Mouse (Mus musculus): ENCODE measurements around the gene Zfand2a. TPM values are rescaled to one million over a fixed set of nuclear protein-coding genes. Genes with fewer than 3 reads are reported as not detected.

Gene Zfand2a
- polyA plus RNA-seq (2015; fragmentation: Nextera tagmentation; extraction: Ambion mirVana) = 7.1 and 8.2 TPM in 2 replicates

DNA sequence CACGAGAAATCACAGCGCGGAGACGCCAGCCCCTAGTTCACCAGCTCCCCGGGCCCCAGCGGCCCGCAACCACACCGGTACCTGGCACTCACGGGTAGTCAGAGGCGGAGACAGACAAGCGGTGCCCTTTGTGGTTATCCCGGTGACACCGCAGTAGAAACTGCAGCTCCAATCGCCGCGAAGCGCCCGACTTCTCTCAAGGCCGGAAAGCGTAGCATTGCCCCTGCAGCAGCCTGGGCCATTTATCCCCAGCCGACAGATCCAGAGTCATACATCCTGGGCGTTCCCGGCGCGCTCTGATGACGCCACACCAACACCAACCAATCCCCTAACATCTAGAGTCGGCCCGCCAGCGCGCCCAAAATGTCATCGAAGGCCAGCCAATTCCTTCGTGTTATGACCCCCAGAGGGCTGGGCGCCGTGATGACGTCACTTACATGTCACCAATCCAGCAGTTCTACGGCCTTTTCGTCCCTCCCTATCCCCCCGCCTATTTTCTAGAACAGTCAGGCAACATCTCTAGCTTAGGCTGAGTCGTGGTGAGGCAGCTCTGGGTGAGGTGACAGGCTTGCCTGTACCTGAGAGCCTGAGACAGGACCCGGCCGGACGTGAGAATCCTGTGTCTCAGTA, at the start of gene Zfand2a:
TSS of gene Zfand2a (minus strand) at position 365 of the 630 bp plus-strand sequence.
- peaks cover 10% of the 10 kb centered on the region; the same call in 1 of the 2 replicates for H3K4me1 ChIP-seq (ENCODE audit: control insufficient read depth, insufficient read depth, low read length)
- peak within 1 kb of the TSS; percentile 79 for H3K27ac ChIP-seq (ENCODE audit: low read length)
- peak within 1 kb of the TSS; percentile 81 for H3K9ac ChIP-seq (ENCODE audit: low read length)
- 0 out of 2 replicates have a peak, but pooled peaks cover 4% of the 10 kb centered on the region for H3K36me3 ChIP-seq (ENCODE audit: control insufficient read depth, insufficient read depth, low read length)
- peak; percentile 98 for ATAC-seq (ENCODE audit: insufficient read depth, low FRiP score)
- 1% methylated on average over 42 of the region's 42 CpGs for WGBS
- H3K27me3 ChIP-seq (ENCODE audit: control insufficient read depth, insufficient read depth, low read length) = no peaks in the 10 kb centered on the region
- H3K4me2 ChIP-seq (ENCODE audit: low read depth, low read length) = peak within 1 kb of the TSS; percentile 97
- H3K4me3 ChIP-seq (replicated peaks; ENCODE audit: low read length) = peak within 1 kb of the TSS; percentile 77
- 0 out of 2 replicates have a peak, but pooled peaks cover 6% of the 10 kb centered on the region for H3K9me3 ChIP-seq (replicated peaks; ENCODE audit: control insufficient read depth, low read length)

DNA sequence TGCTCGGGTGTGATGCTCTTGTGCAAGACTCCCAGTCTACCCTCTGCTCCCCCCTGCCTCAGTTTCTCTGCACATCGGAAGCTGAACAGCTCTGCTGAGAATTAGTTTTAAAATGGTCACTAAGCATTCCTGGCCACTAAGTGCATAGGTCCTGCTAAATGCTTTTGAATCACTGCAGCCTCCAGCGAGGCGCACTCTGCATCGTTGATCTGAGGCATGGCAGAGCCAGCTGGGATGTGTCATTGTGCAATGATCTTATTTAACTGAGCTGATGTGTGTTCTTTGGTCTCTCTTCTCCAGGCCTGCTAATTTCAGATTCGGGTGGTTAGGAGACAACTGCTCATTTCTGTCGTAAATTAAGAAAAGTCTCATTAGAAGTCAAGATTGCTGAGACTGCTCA, 44.5 kb upstream of the Zfand2a start:
- no peak overlapping the region for H3K4me3 ChIP-seq (replicated peaks; ENCODE audit: low read length)
- WGBS = 43% methylated on average over 7 of the region's 7 CpGs
- no peak overlapping the region for H3K9ac ChIP-seq (ENCODE audit: low read length)
- H3K27ac ChIP-seq (ENCODE audit: low read length) = no peak overlapping the region
- H3K4me1 ChIP-seq (ENCODE audit: control insufficient read depth, insufficient read depth, low read length) = no peaks in the 10 kb centered on the region
- H3K9me3 ChIP-seq (replicated peaks; ENCODE audit: control insufficient read depth, low read length) = no peaks in the 10 kb centered on the region
- no peak for ATAC-seq (ENCODE audit: insufficient read depth, low FRiP score)
- peaks cover 19% of the 10 kb centered on the region for H3K27me3 ChIP-seq (ENCODE audit: control insufficient read depth, insufficient read depth, low read length)
- no peak overlapping the region for H3K4me2 ChIP-seq (ENCODE audit: low read depth, low read length)
- no peaks in the 10 kb centered on the region for H3K36me3 ChIP-seq (ENCODE audit: control insufficient read depth, insufficient read depth, low read length)

DNA sequence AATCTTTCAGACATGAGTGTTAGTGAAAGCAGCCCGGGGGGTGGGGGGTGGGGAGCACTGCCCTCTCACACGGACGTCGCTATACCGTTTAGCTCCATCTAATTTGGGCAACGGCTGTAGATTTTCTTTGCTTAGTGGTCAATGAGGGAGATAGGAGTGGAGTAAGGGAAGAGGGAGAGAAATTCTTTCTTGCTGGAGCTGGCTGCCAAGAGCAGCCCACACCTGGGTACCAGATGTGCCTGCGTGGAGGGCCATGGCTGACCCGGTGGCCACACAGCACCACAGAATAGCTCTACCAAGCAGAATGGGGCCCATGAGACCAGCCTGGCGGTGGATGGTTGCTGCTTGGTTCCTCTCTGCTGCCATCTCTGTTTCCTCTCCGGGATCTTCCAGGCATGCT, 37.6 kb upstream of the Zfand2a start:
- Histone ChIP-seq H3K4me1 (ENCODE audit: control insufficient read depth, insufficient read depth, low read length) (no peaks in the 10 kb centered on the region), H3K27me3 (ENCODE audit: control insufficient read depth, insufficient read depth, low read length) (no peaks in the 10 kb centered on the region), H3K4me3 (replicated peaks; ENCODE audit: low read length) (no peak overlapping the region), H3K27ac (ENCODE audit: low read length) (no peak overlapping the region), H3K36me3 (ENCODE audit: control insufficient read depth, insufficient read depth, low read length) (no peaks in the 10 kb centered on the region), H3K4me2 (ENCODE audit: low read depth, low read length) (no peak overlapping the region), H3K9me3 (replicated peaks; ENCODE audit: control insufficient read depth, low read length) (no peaks in the 10 kb centered on the region), H3K9ac (ENCODE audit: low read length) (no peak overlapping the region)
- ATAC-seq (ENCODE audit: insufficient read depth, low FRiP score) = no peak
- WGBS = 66% methylated on average over 10 of the region's 10 CpGs

DNA sequence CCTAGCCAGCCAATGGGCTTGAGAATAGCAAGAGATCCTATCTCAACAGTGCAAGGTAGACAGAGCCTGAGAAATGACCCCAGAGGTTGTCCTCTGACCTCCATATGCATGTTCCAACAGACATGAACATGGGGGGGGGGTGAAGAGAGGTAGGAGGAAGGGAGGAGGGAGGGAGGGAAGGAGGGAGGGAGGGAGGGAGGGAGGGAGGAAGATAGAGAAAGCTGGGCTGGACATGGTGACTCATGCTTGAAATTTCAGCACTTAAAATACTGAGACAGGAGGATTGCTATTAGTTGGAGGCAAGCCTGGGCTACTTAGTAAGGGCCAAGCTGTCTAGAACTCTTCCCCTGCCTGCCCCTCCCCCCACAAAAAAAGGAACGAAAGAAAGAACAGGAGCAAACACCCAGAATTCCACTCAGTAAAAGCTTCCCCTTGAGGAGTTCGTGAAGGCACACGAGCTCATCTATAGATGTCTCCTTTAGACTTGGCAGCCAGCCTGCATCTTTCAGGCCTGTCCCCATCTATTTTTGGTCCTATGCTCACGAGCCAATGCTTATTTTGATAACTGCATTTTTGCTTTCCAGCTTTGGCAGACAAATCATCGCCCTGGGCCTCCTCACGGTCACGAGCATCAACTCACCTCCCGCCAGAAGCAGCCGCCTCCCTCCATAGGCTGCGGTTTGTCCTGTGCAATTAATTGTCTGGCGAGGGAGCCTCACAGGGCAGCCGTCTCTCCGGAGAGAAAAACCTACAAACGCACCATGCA, 35.9 kb upstream of the Zfand2a start:
- Histone ChIP-seq H3K4me2 (ENCODE audit: low read depth, low read length) (no peak overlapping the region), H3K27me3 (ENCODE audit: control insufficient read depth, insufficient read depth, low read length) (no peaks in the 10 kb centered on the region), H3K9ac (ENCODE audit: low read length) (no peak overlapping the region), H3K27ac (ENCODE audit: low read length) (no peak overlapping the region), H3K36me3 (ENCODE audit: control insufficient read depth, insufficient read depth, low read length) (no peaks in the 10 kb centered on the region), H3K4me3 (replicated peaks; ENCODE audit: low read length) (no peak overlapping the region), H3K9me3 (replicated peaks; ENCODE audit: control insufficient read depth, low read length) (no peaks in the 10 kb centered on the region), H3K4me1 (ENCODE audit: control insufficient read depth, insufficient read depth, low read length) (no peaks in the 10 kb centered on the region)
- 39% methylated on average over 14 of the region's 14 CpGs for WGBS
- peak; percentile 10; the same call in 1 of the 2 replicates for ATAC-seq (ENCODE audit: insufficient read depth, low FRiP score)

DNA sequence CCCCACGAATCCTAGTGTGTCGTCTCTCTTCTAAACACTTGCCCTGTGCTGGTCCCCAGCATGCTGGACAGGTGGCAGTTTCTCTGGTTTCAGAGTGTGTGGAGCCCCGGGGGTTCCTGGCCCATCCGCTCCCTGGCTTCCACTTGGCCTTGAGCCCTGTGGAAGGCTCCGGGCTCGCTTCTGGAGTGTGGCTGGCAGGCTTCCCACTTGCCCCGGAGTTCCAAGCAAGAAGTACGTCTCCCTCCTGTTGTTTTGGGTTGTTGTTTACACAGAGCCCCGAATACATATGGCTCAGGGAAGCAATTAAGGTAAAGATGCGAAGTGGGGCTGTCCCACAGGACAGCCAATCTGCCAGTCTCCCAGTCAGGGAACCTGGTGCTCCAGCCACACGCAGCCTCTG, 31.9 kb upstream of the Zfand2a start:
- Histone ChIP-seq H3K4me1 (ENCODE audit: control insufficient read depth, insufficient read depth, low read length) (no peaks in the 10 kb centered on the region), H3K27me3 (ENCODE audit: control insufficient read depth, insufficient read depth, low read length) (no peaks in the 10 kb centered on the region), H3K9ac (ENCODE audit: low read length) (no peak overlapping the region), H3K4me3 (replicated peaks; ENCODE audit: low read length) (no peak overlapping the region), H3K27ac (ENCODE audit: low read length) (no peak overlapping the region), H3K36me3 (ENCODE audit: control insufficient read depth, insufficient read depth, low read length) (no peaks in the 10 kb centered on the region), H3K9me3 (replicated peaks; ENCODE audit: control insufficient read depth, low read length) (no peaks in the 10 kb centered on the region), H3K4me2 (ENCODE audit: low read depth, low read length) (no peak overlapping the region)
- no peak for ATAC-seq (ENCODE audit: insufficient read depth, low FRiP score)
- WGBS = 25% methylated on average over 11 of the region's 11 CpGs

DNA sequence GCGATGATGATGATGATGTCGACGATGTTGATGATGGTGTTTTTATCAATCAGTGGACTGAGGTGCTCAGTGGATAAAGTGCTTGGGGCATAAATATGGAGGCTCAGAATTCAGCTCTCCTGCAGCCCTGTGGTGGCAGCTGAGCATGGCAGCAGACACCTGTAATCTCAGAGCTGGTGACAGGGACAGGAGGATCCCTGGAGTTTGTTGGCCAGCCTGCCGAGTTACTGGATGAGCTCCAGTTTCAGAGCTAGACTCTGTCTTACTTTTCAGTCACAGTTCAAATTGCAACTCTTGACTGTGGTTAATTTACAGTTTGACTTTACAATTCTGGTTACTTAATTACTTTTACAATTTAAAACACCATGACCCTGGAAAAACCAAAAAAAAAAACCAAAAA, 27.9 kb upstream of the Zfand2a start:
- Histone ChIP-seq H3K27me3 (ENCODE audit: control insufficient read depth, insufficient read depth, low read length) (no peaks in the 10 kb centered on the region), H3K27ac (ENCODE audit: low read length) (no peak overlapping the region), H3K36me3 (ENCODE audit: control insufficient read depth, insufficient read depth, low read length) (no peaks in the 10 kb centered on the region), H3K4me2 (ENCODE audit: low read depth, low read length) (no peak overlapping the region), H3K9me3 (replicated peaks; ENCODE audit: control insufficient read depth, low read length) (no peaks in the 10 kb centered on the region), H3K4me1 (ENCODE audit: control insufficient read depth, insufficient read depth, low read length) (no peaks in the 10 kb centered on the region), H3K9ac (ENCODE audit: low read length) (no peak overlapping the region), H3K4me3 (replicated peaks; ENCODE audit: low read length) (no peak overlapping the region)
- WGBS = 83% methylated on average over 4 of the region's 4 CpGs
- no peak for ATAC-seq (ENCODE audit: insufficient read depth, low FRiP score)

DNA sequence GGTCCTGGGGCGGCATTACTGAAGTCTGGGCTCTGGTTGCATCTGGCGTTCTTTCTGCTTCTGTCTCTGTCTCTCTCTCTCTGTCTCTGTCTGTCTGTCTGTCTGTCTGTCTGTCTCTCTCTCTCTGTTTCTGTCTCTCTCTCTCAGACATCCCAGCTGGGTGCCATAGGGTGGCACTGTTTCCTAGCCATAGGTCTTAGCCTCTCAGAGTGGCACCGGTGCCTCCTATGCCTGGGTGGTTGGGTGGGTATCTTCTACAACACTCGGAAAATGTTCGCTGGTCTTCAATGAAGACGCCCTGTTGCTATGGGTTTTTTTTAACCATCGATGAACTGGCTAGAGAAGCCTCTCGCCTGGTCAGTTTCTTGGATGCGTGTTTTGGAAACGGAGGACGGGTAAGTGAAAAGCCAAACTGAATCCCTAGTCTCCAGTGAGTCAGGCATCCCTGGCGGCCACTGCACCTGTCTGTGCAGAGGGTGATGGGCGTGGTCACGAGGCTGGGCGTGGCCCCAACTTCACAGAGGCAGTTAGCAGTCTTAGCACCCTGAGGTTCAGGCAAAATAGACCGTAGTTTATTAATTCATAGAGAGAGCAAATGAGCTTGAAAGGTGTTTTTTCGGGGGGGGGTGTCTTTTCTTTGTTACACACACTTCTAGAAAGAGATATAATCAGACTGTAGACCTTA, 26.5 kb upstream of the Zfand2a start:
- 10% methylated on average over 17 of the region's 17 CpGs for WGBS
- H3K4me2 ChIP-seq (ENCODE audit: low read depth, low read length) = no peak overlapping the region
- ATAC-seq (ENCODE audit: insufficient read depth, low FRiP score) = no peak
- H3K4me3 ChIP-seq (replicated peaks; ENCODE audit: low read length) = no peak overlapping the region
- H3K9ac ChIP-seq (ENCODE audit: low read length) = no peak overlapping the region
- H3K9me3 ChIP-seq (replicated peaks; ENCODE audit: control insufficient read depth, low read length) = no peaks in the 10 kb centered on the region
- H3K4me1 ChIP-seq (ENCODE audit: control insufficient read depth, insufficient read depth, low read length) = no peaks in the 10 kb centered on the region
- H3K27me3 ChIP-seq (ENCODE audit: control insufficient read depth, insufficient read depth, low read length) = no peaks in the 10 kb centered on the region
- no peak overlapping the region for H3K27ac ChIP-seq (ENCODE audit: low read length)
- H3K36me3 ChIP-seq (ENCODE audit: control insufficient read depth, insufficient read depth, low read length) = no peaks in the 10 kb centered on the region

DNA sequence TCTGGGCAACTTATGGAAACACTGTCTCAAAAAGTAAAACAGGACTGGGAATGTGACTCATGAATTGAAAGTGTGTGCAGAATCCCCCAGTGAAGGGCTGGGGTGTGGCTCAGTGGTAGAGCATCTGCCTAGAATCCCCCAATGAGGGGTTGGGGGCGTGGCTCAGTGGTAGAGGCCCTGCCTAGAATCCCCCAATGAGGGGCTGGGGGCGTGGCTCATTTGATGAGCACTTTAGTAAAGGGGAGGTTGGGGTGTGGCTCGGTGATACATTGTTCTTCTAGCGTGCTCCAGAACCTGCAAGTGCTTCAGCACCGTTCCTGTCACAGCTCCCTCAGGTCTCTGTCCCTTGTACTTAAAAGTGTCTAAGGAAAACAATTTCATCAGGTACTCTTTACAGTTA, 21.9 kb upstream of the Zfand2a start:
- Histone ChIP-seq H3K27me3 (ENCODE audit: control insufficient read depth, insufficient read depth, low read length) (no peaks in the 10 kb centered on the region), H3K9me3 (replicated peaks; ENCODE audit: control insufficient read depth, low read length) (no peaks in the 10 kb centered on the region), H3K9ac (ENCODE audit: low read length) (no peak overlapping the region), H3K4me3 (replicated peaks; ENCODE audit: low read length) (no peak overlapping the region), H3K4me2 (ENCODE audit: low read depth, low read length) (no peak overlapping the region), H3K4me1 (ENCODE audit: control insufficient read depth, insufficient read depth, low read length) (no peaks in the 10 kb centered on the region), H3K27ac (ENCODE audit: low read length) (no peak overlapping the region), H3K36me3 (ENCODE audit: control insufficient read depth, insufficient read depth, low read length) (no peaks in the 10 kb centered on the region)
- WGBS = 12% methylated on average over 5 of the region's 5 CpGs
- ATAC-seq (ENCODE audit: insufficient read depth, low FRiP score) = no peak

DNA sequence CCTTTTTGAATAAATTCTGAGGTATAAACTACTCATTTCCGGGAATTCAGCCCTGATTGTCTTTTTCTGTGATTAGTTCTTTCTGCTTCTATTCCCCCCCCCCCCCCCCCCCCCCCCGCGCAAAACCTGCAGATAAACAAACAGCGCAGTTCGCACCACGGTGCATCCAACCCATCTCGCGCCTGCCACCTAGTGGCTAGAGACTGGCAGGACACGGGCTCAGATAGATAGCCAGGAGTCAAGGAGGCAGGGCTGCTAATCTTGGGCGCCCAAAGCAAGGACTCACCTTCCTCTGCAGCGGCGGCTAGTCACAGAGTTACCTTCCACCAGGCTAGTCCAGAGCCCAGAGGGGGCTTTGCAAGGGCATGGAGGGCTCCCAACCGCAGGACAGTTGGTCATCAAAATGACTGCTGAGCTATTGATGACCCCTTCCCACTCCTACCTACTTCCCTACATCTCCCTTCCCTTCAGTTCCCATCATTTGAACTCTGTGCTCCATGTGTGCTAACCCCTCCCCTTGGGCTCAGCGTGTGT, 20.8 kb upstream of the Zfand2a start:
- no peaks in the 10 kb centered on the region for H3K36me3 ChIP-seq (ENCODE audit: control insufficient read depth, insufficient read depth, low read length)
- H3K4me2 ChIP-seq (ENCODE audit: low read depth, low read length) = no peak overlapping the region
- 4% methylated on average over 12 of the region's 14 CpGs for WGBS
- H3K27me3 ChIP-seq (ENCODE audit: control insufficient read depth, insufficient read depth, low read length) = no peaks in the 10 kb centered on the region
- H3K27ac ChIP-seq (ENCODE audit: low read length) = no peak overlapping the region
- no peaks in the 10 kb centered on the region for H3K9me3 ChIP-seq (replicated peaks; ENCODE audit: control insufficient read depth, low read length)
- no peak overlapping the region for H3K9ac ChIP-seq (ENCODE audit: low read length)
- H3K4me1 ChIP-seq (ENCODE audit: control insufficient read depth, insufficient read depth, low read length) = no peaks in the 10 kb centered on the region
- no peak for ATAC-seq (ENCODE audit: insufficient read depth, low FRiP score)
- no peak overlapping the region for H3K4me3 ChIP-seq (replicated peaks; ENCODE audit: low read length)
